Mouse (Mus musculus) urinary bladder, postnatal 25 days (tissue): ENCODE measurements around the gene Olfr1434.
"Not testable (repeated sequence)": the region's sequence is repeated elsewhere in the genome, so short reads cannot be mapped to it uniquely, and the experiment has no call there.

Source experiments
- DNase-seq: peaks from one replicate; pipeline ENCODE4 v3.0.0; 2022; ENCODE audit warnings: low spot score

The Olfr1434 gene

GRCm38 (mm10) chr19:12279554-12279953 lies at the start of gene Olfr1434:
Gene Olfr1434 (plus strand): TSS chr19:12279854.
- no peak for DNase-seq

DNA sequence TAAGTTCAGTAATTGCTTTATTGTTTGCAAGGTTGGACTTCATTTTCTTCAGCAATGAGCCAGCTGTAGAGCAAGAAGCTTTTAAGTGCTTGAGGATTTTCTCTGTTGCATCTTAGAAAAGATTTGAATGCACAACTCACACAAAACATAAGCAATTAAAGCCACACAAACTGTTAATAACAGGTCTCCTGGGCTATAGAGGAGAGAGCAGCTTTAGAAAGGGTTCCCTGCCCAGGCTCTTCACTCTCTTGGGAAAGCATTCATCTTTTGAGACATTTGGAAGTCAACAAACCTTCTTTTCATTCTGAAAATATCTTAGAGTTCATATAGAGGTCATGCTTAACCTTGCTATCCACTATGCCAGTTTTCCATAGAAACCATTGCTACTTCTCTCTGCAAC lies 47.2 kb upstream of the Olfr1434 start, which contains the start of gene Olfr1432:
TSS of gene Olfr1432 (minus strand) at position 101 of the 400 bp plus-strand sequence.
- not testable (repeated sequence) for DNase-seq

DNA sequence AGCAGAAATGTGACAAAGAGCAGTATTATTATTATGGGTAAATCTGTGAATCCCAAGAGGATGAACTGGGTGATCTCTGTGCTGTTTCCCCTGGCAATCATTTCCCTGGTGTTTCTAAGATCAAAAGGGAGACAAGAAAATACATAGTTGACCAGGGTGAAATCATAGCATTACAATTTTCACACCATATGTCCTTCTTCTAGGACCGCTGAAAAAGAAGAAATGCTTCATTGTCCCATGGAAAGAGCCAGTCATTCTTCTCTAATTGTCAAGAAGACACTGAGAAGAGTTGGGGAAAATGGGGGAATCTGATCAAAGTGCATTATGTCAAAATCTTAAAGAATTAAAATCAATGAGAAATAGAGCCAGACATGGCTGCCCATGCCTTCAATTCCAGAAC lies 38.1 kb upstream of the Olfr1434 start, which contains the start of gene Olfr262:
TSS of gene Olfr262 (minus strand) at position 101 of the 400 bp plus-strand sequence.
- DNase-seq = no peak

DNA sequence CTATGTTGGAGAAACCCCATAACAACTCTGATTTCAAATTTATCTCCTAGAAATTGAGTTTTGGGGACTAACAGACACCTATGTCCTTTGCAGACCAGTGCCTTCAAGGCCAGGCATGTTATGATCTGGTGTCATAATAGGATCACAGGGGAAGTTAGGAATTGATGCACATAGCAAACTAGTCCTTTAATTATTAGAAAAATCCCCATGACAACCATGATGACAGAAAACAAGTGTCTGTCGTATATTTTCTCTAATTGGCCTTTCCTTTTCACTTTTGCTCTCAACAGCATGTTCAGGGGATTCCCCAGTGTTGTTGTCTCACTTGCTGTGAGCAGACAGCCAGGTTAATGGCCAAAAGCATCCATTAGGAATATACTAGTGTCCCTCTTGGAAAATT lies 18.9 kb upstream of the Olfr1434 start, which contains the start of gene Olfr235:
TSS of gene Olfr235 (plus strand) at position 301 of the 400 bp plus-strand sequence.
- DNase-seq = no peak

- no peak for DNase-seq
Observed at GRCm38 (mm10) chr19:12292979-12293378, 13.3 kb downstream of the Olfr1434 start.

DNA sequence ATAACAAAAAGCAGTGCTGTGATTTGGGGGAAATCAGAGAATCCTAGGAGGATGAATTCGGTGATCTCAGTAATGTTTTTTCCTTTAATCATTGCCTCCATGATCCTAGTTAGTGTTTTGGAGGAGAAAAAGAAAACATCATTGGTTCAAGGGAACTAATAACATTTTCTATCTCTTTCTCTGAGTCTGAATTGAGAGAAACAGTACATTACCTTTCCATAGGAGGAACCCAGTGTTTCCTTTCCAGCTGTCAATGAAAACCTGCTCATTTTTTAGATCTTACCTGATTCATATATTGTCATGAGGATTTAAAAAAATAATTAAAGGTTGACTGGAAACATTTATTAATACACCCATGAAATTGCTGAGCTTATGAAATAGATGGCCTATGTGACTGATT lies 19.4 kb downstream of the Olfr1434 start, which contains the start of gene Olfr1436:
TSS of gene Olfr1436 (minus strand) at position 101 of the 400 bp plus-strand sequence.
- DNase-seq = not testable (repeated sequence)

- no peak for DNase-seq
Observed at GRCm38 (mm10) chr19:12325001-12325400, 45.3 kb downstream of the Olfr1434 start, which contains the start of gene Olfr1437. Gene Olfr1437 (minus strand): TSS chr19:12325101.
